Mouse (Mus musculus): Measurements from ENCODE around the gene Emc8. TPM values are rescaled to one million over a fixed set of nuclear protein-coding genes. Genes with fewer than 3 reads are reported as not detected.

Emc8 gene
- polyA plus RNA-seq, 1 experiment from 2014 or later = 127 TPM

- Histone ChIP-seq H3K27ac (ENCODE audit: low read depth, low read length) (no peak overlapping the region), H3K4me2 (replicated peaks; ENCODE audit: low read depth) (no peak overlapping the region), H3K4me3 (ENCODE audit: low read depth, low read length) (no peak overlapping the region), H3K27me3 (replicated peaks; ENCODE audit: control insufficient read depth, insufficient read depth, low read length) (0 out of 2 replicates have a peak, but pooled peaks cover 7% of the 10 kb centered on the region), H3K9ac (ENCODE audit: low read depth, low read length) (no peak overlapping the region), H3K4me1 (replicated peaks; ENCODE audit: control insufficient read depth, insufficient read depth, low read length) (no peaks in the 10 kb centered on the region), H3K9me3 (ENCODE audit: control insufficient read depth) (no peaks in the 10 kb centered on the region), H3K36me3 (ENCODE audit: control insufficient read depth, insufficient read depth) (no peaks in the 10 kb centered on the region)
- WGBS = 57% methylated on average over 5 of the region's 5 CpGs
- ATAC-seq = no peak
- TF ChIP-seq CTCF (IDR thresholded peaks at IDR 0.05; ENCODE audit: low read depth) = no peak
Measured at GRCm38 (mm10) chr8:120630031-120630430, 38.3 kb downstream of the Emc8 start.

DNA sequence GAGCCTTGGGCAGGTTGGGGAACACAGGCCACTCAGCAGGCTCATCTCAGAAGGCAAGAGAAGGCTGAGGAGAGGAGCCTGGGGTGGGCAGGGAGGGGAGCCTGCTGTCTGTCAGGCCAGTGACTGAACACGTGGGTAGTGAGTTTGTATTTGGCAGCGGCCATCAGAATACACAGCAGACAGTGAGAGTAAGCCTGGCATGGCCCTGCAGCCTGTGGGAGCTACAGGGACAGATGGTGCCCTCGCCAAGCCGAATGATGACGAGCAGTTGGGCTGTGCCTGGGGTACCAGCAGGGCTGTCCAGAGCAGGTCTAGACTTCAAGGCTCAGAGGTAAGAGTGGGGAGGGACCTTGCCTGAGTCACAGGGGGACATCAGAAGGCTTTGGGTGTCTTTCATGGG is 41.1 kb downstream of the Emc8 start:
- H3K4me1 ChIP-seq (replicated peaks; ENCODE audit: control insufficient read depth, insufficient read depth, low read length) = no peaks in the 10 kb centered on the region
- H3K9ac ChIP-seq (ENCODE audit: low read depth, low read length) = no peak overlapping the region
- H3K4me3 ChIP-seq (ENCODE audit: low read depth, low read length) = no peak overlapping the region
- TF ChIP-seq CTCF (IDR thresholded peaks at IDR 0.05; ENCODE audit: low read depth) = no peak
- 0 out of 2 replicates have a peak, but pooled peaks cover 5% of the 10 kb centered on the region for H3K27me3 ChIP-seq (replicated peaks; ENCODE audit: control insufficient read depth, insufficient read depth, low read length)
- no peak overlapping the region for H3K4me2 ChIP-seq (replicated peaks; ENCODE audit: low read depth)
- no peaks in the 10 kb centered on the region for H3K9me3 ChIP-seq (ENCODE audit: control insufficient read depth)
- no peaks in the 10 kb centered on the region for H3K36me3 ChIP-seq (ENCODE audit: control insufficient read depth, insufficient read depth)
- no peak overlapping the region for H3K27ac ChIP-seq (ENCODE audit: low read depth, low read length)
- WGBS = 91% methylated on average over 5 of the region's 5 CpGs
- ATAC-seq = no peak

- no peaks in the 10 kb centered on the region for H3K36me3 ChIP-seq (ENCODE audit: control insufficient read depth, insufficient read depth)
- H3K4me2 ChIP-seq (replicated peaks; ENCODE audit: low read depth) = no peak overlapping the region
- H3K9ac ChIP-seq (ENCODE audit: low read depth, low read length) = no peak overlapping the region
- no peaks in the 10 kb centered on the region for H3K9me3 ChIP-seq (ENCODE audit: control insufficient read depth)
- H3K27ac ChIP-seq (ENCODE audit: low read depth, low read length) = no peak overlapping the region
- H3K4me3 ChIP-seq (ENCODE audit: low read depth, low read length) = no peak overlapping the region
- no peaks in the 10 kb centered on the region for H3K4me1 ChIP-seq (replicated peaks; ENCODE audit: control insufficient read depth, insufficient read depth, low read length)
- H3K27me3 ChIP-seq (replicated peaks; ENCODE audit: control insufficient read depth, insufficient read depth, low read length) = no peaks in the 10 kb centered on the region
- TF ChIP-seq CTCF (IDR thresholded peaks at IDR 0.05; ENCODE audit: low read depth) = no peak
- no peak for ATAC-seq
- 66% methylated on average over 11 of the region's 11 CpGs for WGBS
Measured at GRCm38 (mm10) chr8:120626461-120626860, 41.9 kb downstream of the Emc8 start.

- Histone ChIP-seq H3K9ac (ENCODE audit: low read depth, low read length) (no peak overlapping the region), H3K9me3 (ENCODE audit: control insufficient read depth) (no peaks in the 10 kb centered on the region), H3K27me3 (replicated peaks; ENCODE audit: control insufficient read depth, insufficient read depth, low read length) (no peaks in the 10 kb centered on the region), H3K4me2 (replicated peaks; ENCODE audit: low read depth) (no peak overlapping the region), H3K36me3 (ENCODE audit: control insufficient read depth, insufficient read depth) (no peaks in the 10 kb centered on the region), H3K4me1 (replicated peaks; ENCODE audit: control insufficient read depth, insufficient read depth, low read length) (no peaks in the 10 kb centered on the region), H3K4me3 (ENCODE audit: low read depth, low read length) (no peak overlapping the region), H3K27ac (ENCODE audit: low read depth, low read length) (no peak overlapping the region)
- 47% methylated on average over 2 of the region's 2 CpGs for WGBS
- no peak for TF ChIP-seq CTCF (IDR thresholded peaks at IDR 0.05; ENCODE audit: low read depth)
- no peak for ATAC-seq
Measured at GRCm38 (mm10) chr8:120623608-120624007, 44.8 kb downstream of the Emc8 start.

DNA sequence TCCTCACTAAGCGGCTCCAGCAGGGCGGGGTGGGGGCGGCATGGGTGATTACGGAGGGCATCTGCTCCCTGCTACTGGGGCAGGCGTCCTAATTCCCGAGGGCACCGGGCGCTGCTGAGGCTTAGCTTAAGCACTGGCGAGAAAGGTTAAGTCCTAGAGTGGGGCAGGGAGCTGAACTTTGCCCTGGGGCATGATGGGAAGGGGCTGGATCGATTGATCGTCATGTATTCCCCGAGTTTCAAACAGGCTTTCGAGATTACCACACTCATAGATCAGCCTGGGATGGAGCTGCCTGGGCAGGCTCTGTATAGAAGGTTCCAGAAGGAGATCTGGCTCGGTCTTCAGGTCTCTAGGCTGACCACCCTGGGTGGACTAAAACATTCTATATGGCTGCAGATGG is 46.2 kb downstream of the Emc8 start:
- Histone ChIP-seq H3K9ac (ENCODE audit: low read depth, low read length) (no peak overlapping the region), H3K9me3 (ENCODE audit: control insufficient read depth) (no peaks in the 10 kb centered on the region), H3K4me3 (ENCODE audit: low read depth, low read length) (no peak overlapping the region), H3K27me3 (replicated peaks; ENCODE audit: control insufficient read depth, insufficient read depth, low read length) (no peaks in the 10 kb centered on the region), H3K27ac (ENCODE audit: low read depth, low read length) (no peak overlapping the region), H3K36me3 (ENCODE audit: control insufficient read depth, insufficient read depth) (no peaks in the 10 kb centered on the region), H3K4me1 (replicated peaks; ENCODE audit: control insufficient read depth, insufficient read depth, low read length) (no peaks in the 10 kb centered on the region), H3K4me2 (replicated peaks; ENCODE audit: low read depth) (no peak overlapping the region)
- 67% methylated on average over 14 of the region's 14 CpGs for WGBS
- no peak for TF ChIP-seq CTCF (IDR thresholded peaks at IDR 0.05; ENCODE audit: low read depth)
- no peak for ATAC-seq

DNA sequence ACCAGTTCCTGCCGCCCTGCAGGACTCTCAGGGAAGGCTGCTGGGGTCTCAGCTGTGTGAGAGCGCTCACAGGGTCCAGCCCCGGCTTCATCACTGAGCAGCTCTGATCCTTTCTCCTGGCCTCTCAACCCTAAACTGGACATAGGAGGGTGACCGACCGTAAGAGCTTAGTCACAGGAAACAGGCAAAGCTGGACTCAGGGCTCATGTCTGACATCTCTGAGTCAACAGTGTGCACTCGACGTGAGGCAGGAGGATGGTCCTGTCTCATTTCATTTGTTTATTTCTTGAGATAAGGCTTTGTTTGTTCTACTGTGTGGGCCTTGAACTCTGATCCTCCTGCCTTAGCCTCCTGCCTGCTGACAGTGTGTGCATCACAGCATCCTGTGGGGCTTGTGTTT is 47.9 kb downstream of the Emc8 start:
- Histone ChIP-seq H3K4me2 (replicated peaks; ENCODE audit: low read depth) (no peak overlapping the region), H3K9ac (ENCODE audit: low read depth, low read length) (no peak overlapping the region), H3K36me3 (ENCODE audit: control insufficient read depth, insufficient read depth) (no peaks in the 10 kb centered on the region), H3K27me3 (replicated peaks; ENCODE audit: control insufficient read depth, insufficient read depth, low read length) (no peaks in the 10 kb centered on the region), H3K4me1 (replicated peaks; ENCODE audit: control insufficient read depth, insufficient read depth, low read length) (no peaks in the 10 kb centered on the region), H3K9me3 (ENCODE audit: control insufficient read depth) (no peaks in the 10 kb centered on the region), H3K4me3 (ENCODE audit: low read depth, low read length) (no peak overlapping the region), H3K27ac (ENCODE audit: low read depth, low read length) (no peak overlapping the region)
- no peak for ATAC-seq
- TF ChIP-seq CTCF (IDR thresholded peaks at IDR 0.05; ENCODE audit: low read depth) = no peak
- 44% methylated on average over 7 of the region's 7 CpGs for WGBS
